Mouse (Mus musculus) heart, adult 2 months (tissue): Measurements from ENCODE around the gene Fdxr. TPM values are rescaled to one million over a fixed set of nuclear protein-coding genes. Genes with fewer than 3 reads are reported as not detected.

ENCODE experiments used
- DNase-seq, 2 experiments: peaks; one replicate each; pipeline ENCODE4 v3.0.0; 2021
- H3K27ac ChIP-seq: fragments of 200-600 bp; 2 replicates; pipeline ENCODE4 v1.8.1; 2022
- H3K27me3 ChIP-seq: fragments of 200-500 bp; 2 replicates; pipeline ENCODE4 v1.6.1; 2012; ENCODE audit warnings: mild to moderate bottlenecking, low read length, inconsistent platforms, mixed read lengths; ENCODE audit not compliant: control insufficient read depth, insufficient read depth
- H3K36me3 ChIP-seq: fragments of 200-500 bp; 2 replicates; pipeline ENCODE4 v1.6.1; 2012; ENCODE audit warnings: low read length, inconsistent platforms; ENCODE audit not compliant: control insufficient read depth, insufficient read depth
- H3K4me1 ChIP-seq: fragments of 200-500 bp; 2 replicates; pipeline ENCODE4 v1.6.1; 2011; ENCODE audit warnings: low read length; ENCODE audit not compliant: control insufficient read depth, insufficient read depth
- H3K4me3 ChIP-seq: fragments of 200-600 bp; 2 replicates; pipeline ENCODE4 v1.8.1; 2022
- H3K79me2 ChIP-seq: fragments of 200-500 bp; replicated peaks from 2 replicates; pipeline ENCODE4 v1.6.1; 2012; ENCODE audit warnings: mild to moderate bottlenecking, inconsistent platforms, low read length, moderate library complexity, mixed read lengths; ENCODE audit not compliant: control insufficient read depth, insufficient read depth
- H3K9ac ChIP-seq: fragments of 200-500 bp; 2 replicates; pipeline ENCODE4 v1.6.1; 2012; ENCODE audit warnings: low read depth, mild to moderate bottlenecking, control low read depth, inconsistent platforms, low read length, mixed read lengths
- CTCF ChIP-seq: fragments of 200-600 bp; IDR thresholded peaks from 2 replicates; pipeline ENCODE4 v1.8.1; 2022; ENCODE audit warnings: antibody characterized with exemption, mild to moderate bottlenecking, moderate library complexity
- EP300 ChIP-seq: fragments of 200-500 bp; IDR thresholded peaks from 2 replicates; pipeline ENCODE4 v1.6.1; 2011; ENCODE audit warnings: low read depth, low read length, control low read depth; ENCODE audit not compliant: insufficient read depth
- POLR2A ChIP-seq: fragments of 200-500 bp; IDR thresholded peaks from 2 replicates; pipeline ENCODE4 v1.6.1; 2011; ENCODE audit warnings: mild to moderate bottlenecking, low read depth, low read length, control low read depth; ENCODE audit not compliant: insufficient read depth
- WGBS: fragments of 180-500 bp; shearing (Covaris S2); methylation state at CpG from one replicate; pipeline ENCODE4 v1.1.7; 2018; 5-methylcytosine and 5-hydroxymethylcytosine counted together
- intact Hi-C: fragments of 180-260 bp; cut with DNase I; formaldehyde crosslinking; loops from one replicate; pipeline ENCODE4 v1.15.1; 2025
- polyA plus RNA-seq: library from polyadenylated mRNA; depleted of rRNA; stranded (reverse); fragments of >200 nt; gene quantifications from 2 replicates; pipeline ENCODE4 v1.2.3, GENCODE M21; 2012
- total RNA-seq, 2 experiments: library from RNA; stranded (reverse); gene quantifications; 2 replicates each; pipeline ENCODE4 v1.2.3; 2021

Gene Fdxr
- total and polyA plus RNA-seq, 3 experiments: 7.1 to 8.8 (median 8.4) TPM

DNA sequence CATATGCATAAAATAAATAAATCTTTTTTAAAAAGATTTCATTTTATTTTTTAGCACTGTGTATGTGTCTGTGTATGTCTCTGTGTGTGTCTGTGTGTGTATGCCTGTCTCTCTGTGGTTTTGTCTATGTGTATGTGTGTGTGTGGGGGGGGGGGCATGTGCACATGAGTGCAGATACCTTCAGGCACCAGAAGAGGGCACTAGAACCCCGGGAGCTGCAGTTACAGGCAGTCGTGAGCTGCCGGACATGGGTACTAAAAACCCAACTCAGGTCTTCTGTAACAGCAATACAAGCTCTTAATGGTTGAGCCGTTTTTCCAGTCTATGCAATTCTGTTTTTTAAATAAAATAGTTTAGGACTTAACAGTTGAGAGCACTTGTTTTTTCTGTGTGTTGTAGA lies 23.9 kb upstream of the Fdxr start:
- Histone ChIP-seq H3K9ac (no peak overlapping the region), H3K27ac (no peak overlapping the region), H3K36me3 (no peaks in the 10 kb centered on the region), H3K79me2 (no peaks in the 10 kb centered on the region), H3K4me1 (no peaks in the 10 kb centered on the region), H3K27me3 (0 out of 2 replicates have a peak, but pooled peaks cover 3% of the 10 kb centered on the region), H3K4me3 (no peak overlapping the region)
- whole genome bisulfite sequencing: 79% methylated on average over 4 of the region's 4 CpGs
- no peak for DNase-seq
- TF ChIP-seq EP300: no peak
- TF ChIP-seq POLR2A: no peak
- intact Hi-C loops: no loop called here

DNA sequence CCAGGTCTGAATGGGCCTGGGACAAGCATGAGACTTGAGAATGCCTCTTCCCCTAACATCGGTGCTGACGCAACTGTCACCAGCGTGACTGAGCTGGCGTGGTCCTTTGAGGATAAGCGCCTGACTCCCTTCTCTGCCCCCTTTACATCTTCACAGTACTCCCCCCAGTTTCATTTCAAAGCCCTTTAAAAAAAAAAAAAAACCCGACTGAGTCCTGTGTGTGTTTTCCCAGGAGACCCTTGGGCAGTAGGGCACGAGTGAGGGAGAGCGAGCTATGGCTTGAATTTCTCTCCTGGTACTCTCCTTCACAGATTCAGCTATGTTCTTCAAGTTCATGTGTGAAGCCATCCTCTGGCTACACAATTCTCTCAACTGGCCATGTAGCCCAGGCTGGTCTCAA lies 21.3 kb upstream of the Fdxr start:
- Histone ChIP-seq H3K4me3 (no peak overlapping the region), H3K27ac (no peak overlapping the region), H3K9ac (no peak overlapping the region), H3K27me3 (0 out of 2 replicates have a peak, but pooled peaks cover 3% of the 10 kb centered on the region), H3K4me1 (no peaks in the 10 kb centered on the region), H3K36me3 (no peaks in the 10 kb centered on the region), H3K79me2 (no peaks in the 10 kb centered on the region)
- intact Hi-C loops: no loop called here
- 76% methylated on average over 8 of the region's 8 CpGs for WGBS
- TF ChIP-seq POLR2A: no peak
- TF ChIP-seq CTCF: no peak
- TF ChIP-seq EP300: no peak
- DNase-seq: no peak

DNA sequence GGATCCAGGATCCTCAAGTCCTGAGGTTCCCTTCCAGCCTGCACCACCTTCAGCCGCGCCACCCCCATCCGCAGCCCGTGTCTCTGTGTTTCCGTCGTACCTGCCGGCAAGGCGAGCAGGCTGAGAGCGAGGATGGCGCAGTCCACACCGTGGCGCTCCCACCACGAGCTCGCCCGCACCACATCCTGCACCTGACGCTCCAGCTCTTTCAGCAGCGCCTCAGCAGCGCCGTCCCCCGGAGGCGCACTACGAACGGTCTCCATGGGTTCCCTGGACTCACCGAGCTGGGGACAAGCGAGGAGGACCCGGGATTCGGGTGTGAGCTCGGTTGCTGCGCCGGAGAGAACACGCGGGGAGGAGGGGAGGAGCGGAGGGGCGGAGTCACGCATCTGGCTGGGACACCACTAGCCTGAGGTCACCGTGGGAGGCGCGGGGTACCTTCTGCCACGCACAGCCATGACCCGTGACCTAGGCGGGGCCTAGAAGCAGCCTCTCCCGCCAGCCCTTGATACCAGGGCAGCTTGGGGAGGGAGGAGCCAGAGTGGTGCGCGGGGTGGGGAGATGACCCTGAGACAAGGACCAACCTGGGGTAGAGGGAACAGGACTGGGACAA lies 20.5 kb upstream of the Fdxr start, which contains the start of gene Fads6:
Gene Fads6, minus strand, starts transcription at position 450 of the 613 bp plus-strand sequence.
- WGBS: under 1% methylated on average over 43 of the region's 44 CpGs
- Histone ChIP-seq H3K27me3 (0 out of 2 replicates have a peak, but pooled peaks cover 3% of the 10 kb centered on the region), H3K36me3 (no peaks in the 10 kb centered on the region), H3K4me3 (peak within 1 kb of the TSS; percentile 59), H3K27ac (no peak within 1 kb of the TSS), H3K9ac (peak within 1 kb of the TSS; percentile 10), H3K79me2 (no peaks in the 10 kb centered on the region), H3K4me1 (no peaks in the 10 kb centered on the region)
- TF ChIP-seq CTCF (peak; percentile 48), POLR2A (no peak)
- DNase-seq: peak; percentile 66 to 71
- intact Hi-C loops: no loop called here

DNA sequence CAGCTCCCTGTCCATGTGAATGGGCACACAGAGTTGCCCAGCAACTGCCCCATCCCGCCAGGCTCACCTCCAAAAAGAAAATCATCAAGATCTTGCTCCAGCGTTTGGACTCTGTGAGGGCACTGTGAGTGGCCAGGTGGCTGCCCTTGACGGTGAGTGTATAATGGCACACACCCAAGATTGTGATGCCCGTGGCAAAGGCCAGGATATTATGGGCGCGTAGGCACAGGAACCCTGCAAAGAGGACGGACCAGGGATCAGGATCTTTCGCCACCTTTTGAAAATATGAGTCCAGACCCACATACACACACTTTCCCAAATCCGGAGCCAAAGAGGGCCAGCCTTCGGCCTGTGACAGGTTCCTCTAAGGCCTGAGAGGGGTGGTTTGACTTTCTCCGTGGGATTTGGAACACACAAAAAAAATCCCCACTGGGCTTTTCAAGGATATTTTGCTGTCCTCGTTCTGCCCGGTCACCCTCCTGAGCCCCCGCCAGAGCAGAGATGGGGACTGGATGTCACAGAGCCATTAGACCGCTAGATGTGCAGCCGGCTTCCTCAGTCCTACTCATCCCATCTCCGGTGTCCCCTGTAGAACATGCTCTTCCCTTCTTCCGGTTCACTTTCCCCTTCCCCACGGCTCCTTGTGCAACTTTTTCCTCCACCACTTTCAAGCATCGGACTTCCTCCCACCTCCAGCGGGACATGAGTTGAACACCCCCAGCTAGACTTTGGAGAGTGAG lies 19.8 kb upstream of the Fdxr start:
- peak overlapping the region; percentile 10 for H3K9ac ChIP-seq
- intact Hi-C loops: no loop called here
- H3K27me3 ChIP-seq: 0 out of 2 replicates have a peak, but pooled peaks cover 3% of the 10 kb centered on the region

DNA sequence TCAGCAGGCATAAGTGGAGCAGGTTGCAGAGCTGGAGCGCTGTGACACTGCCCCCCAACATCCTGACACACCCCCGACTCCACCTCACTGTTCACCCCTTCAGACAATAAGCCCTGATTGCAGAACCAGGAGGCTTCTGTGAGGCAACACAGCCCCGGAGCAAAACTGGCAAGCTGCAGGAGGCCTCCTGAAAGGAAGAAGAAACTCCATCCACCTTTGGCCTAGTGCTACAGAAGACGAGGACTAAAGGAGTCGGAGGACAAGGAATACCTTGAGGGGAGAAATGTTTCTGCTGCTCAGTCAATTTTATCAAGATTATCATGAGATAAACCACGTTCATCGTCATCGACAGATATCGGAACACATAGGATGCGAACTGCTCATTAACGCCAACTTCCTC lies 19.1 kb upstream of the Fdxr start:
- no peak for DNase-seq
- intact Hi-C loops: no loop called here
- Histone ChIP-seq H3K79me2 (no peaks in the 10 kb centered on the region), H3K9ac (no peak overlapping the region), H3K36me3 (no peaks in the 10 kb centered on the region), H3K27ac (no peak overlapping the region), H3K4me3 (no peak overlapping the region), H3K4me1 (peaks cover 2% of the 10 kb centered on the region; the same call in 1 of the 2 replicates), H3K27me3 (0 out of 2 replicates have a peak, but pooled peaks cover 3% of the 10 kb centered on the region)
- 89% methylated on average over 11 of the region's 11 CpGs for WGBS
- TF ChIP-seq POLR2A (no peak), CTCF (no peak), EP300 (no peak)

More for the DNA sequence above, 19.8 kb upstream of the Fdxr start:
- Histone ChIP-seq H3K27ac (no peak overlapping the region), H3K4me3 (peak overlapping the region; percentile 59; the same call in 1 of the 2 replicates), H3K79me2 (no peaks in the 10 kb centered on the region), H3K36me3 (no peaks in the 10 kb centered on the region), H3K4me1 (no peaks in the 10 kb centered on the region)
- 46% methylated on average over 21 of the region's 21 CpGs for WGBS
- no peak for TF ChIP-seq CTCF
- TF ChIP-seq EP300: no peak
- no peak for TF ChIP-seq POLR2A
- no peak for DNase-seq

DNA sequence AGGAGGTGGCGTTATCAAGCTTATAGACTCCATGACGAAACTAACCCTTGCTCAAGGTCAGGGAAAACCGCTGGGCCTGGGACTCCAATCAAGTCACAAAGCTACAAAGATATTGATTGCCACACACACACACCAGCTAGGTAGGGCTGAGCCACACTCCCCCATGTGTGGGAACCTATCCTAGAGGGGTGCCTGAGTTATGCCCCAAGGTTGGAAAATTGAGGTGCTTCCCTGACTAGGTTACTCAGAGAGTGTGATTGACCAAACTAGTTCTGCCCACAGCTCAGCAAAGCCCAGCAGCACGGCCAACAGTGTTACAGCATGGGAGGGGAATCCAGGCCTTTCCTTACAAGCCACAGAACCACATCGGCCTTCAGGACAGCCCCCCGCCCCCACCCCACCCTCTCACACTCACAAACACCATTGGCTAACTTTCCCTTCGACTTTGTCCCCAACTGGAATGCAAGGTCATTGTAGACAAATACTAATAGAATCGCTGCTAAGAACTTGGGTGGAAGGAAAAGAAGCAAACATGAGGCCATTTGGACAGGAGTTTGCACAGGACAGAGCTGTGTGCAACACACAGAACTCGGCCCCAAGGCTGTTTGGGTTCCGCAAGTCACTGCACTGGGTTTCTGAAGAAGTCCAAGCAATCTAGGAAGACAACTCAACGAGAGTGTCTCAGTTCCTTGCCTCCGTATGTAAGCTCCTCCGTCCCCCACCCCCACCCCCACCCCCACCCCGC lies 16.0 kb upstream of the Fdxr start:
- no peak overlapping the region for H3K9ac ChIP-seq
- H3K4me1 ChIP-seq: peaks cover 6% of the 10 kb centered on the region; the same call in 1 of the 2 replicates
- TF ChIP-seq CTCF (no peak), EP300 (no peak), POLR2A (no peak)
- no peaks in the 10 kb centered on the region for H3K79me2 ChIP-seq
- 0 out of 2 replicates have a peak, but pooled peaks cover 3% of the 10 kb centered on the region for H3K27me3 ChIP-seq
- DNase-seq: no peak
- WGBS: 72% methylated on average over 14 of the region's 14 CpGs
- no peak overlapping the region for H3K4me3 ChIP-seq
- intact Hi-C loops: no loop called here
- no peak overlapping the region for H3K27ac ChIP-seq
- H3K36me3 ChIP-seq: no peaks in the 10 kb centered on the region
